Mouse (Mus musculus): ENCODE results near the gene Cbr3.
A peak's percentile ranks its signal among the peaks of the same experiment; 100 is the strongest.

Cbr3 gene

GRCm38 (mm10) chr16:93711411-93712188, 28.6 kb downstream of the Cbr3 start, which contains the start of gene Dop1b:
TSS of gene Dop1b (plus strand) at chr16:93711904.
- peak; percentile 98 to 99 for DNase-seq (ENCODE audit: low read depth in 2 of 2, low spot score in 2 of 2)

- DNase-seq (ENCODE audit: low read depth in 2 of 2, low spot score in 2 of 2): peak; percentile 42 to 49
These were observed 29.3 kb downstream of the Cbr3 start for GRCm38 (mm10) chr16:93712189-93712885.

GRCm38 (mm10) chr16:93712966-93713365, 30.0 kb downstream of the Cbr3 start:
- DNase-seq (ENCODE audit: low read depth in 2 of 2, low spot score in 2 of 2): no peak

GRCm38 (mm10) chr16:93714426-93714825, 31.4 kb downstream of the Cbr3 start:
- DNase-seq (ENCODE audit: low read depth in 2 of 2, low spot score in 2 of 2): no peak

GRCm38 (mm10) chr16:93715826-93716225, 32.8 kb downstream of the Cbr3 start:
- DNase-seq (ENCODE audit: low read depth in 2 of 2, low spot score in 2 of 2): no peak

GRCm38 (mm10) chr16:93717299-93717703, 34.3 kb downstream of the Cbr3 start:
- DNase-seq (ENCODE audit: low read depth in 2 of 2, low spot score in 2 of 2): no peak

GRCm38 (mm10) chr16:93721771-93722170, 38.8 kb downstream of the Cbr3 start:
- DNase-seq (ENCODE audit: low read depth in 2 of 2, low spot score in 2 of 2): no peak

GRCm38 (mm10) chr16:93722476-93722875, 39.5 kb downstream of the Cbr3 start:
- no peak for DNase-seq (ENCODE audit: low read depth in 2 of 2, low spot score in 2 of 2)

- DNase-seq (ENCODE audit: low read depth in 2 of 2, low spot score in 2 of 2): no peak
These were observed 42.6 kb downstream of the Cbr3 start for GRCm38 (mm10) chr16:93725417-93726144.

GRCm38 (mm10) chr16:93726186-93726585, 43.2 kb downstream of the Cbr3 start:
- no peak for DNase-seq (ENCODE audit: low read depth in 2 of 2, low spot score in 2 of 2)

- DNase-seq (ENCODE audit: low read depth in 2 of 2, low spot score in 2 of 2): no peak
These were observed 45.7 kb downstream of the Cbr3 start for GRCm38 (mm10) chr16:93728676-93729075.

GRCm38 (mm10) chr16:93729801-93730721, 47.0 kb downstream of the Cbr3 start:
- DNase-seq (ENCODE audit: low read depth in 2 of 2, low spot score in 2 of 2): no peak

GRCm38 (mm10) chr16:93731310-93731709, 48.3 kb downstream of the Cbr3 start:
- no peak for DNase-seq (ENCODE audit: low read depth in 2 of 2, low spot score in 2 of 2)

GRCm38 (mm10) chr16:93732875-93733569, 50.0 kb downstream of the Cbr3 start:
- DNase-seq (ENCODE audit: low read depth in 2 of 2, low spot score in 2 of 2): no peak

- no peak for DNase-seq (ENCODE audit: low read depth in 2 of 2, low spot score in 2 of 2)
These were observed 56.2 kb downstream of the Cbr3 start for GRCm38 (mm10) chr16:93739251-93739650.
